Mouse (Mus musculus) megakaryocyte progenitor cell, adult 5-6 weeks (primary cell): ENCODE data around the gene Kif26b. TPM values are rescaled to one million over a fixed set of nuclear protein-coding genes. Genes with fewer than 3 reads are reported as not detected.

ENCODE experiments used
- ATAC-seq: replicated peaks from 2 replicates; pipeline ENCODE4 v1.8.0; 2016; ENCODE audit warnings: mild to moderate bottlenecking, moderate TSS enrichment, inconsistent platforms; ENCODE audit not compliant: poor library complexity
- total RNA-seq, 2 experiments: library from RNA; stranded (forward) in 1 of 2; stranded (reverse) in 1 of 2; fragments of 157-497, 149-512 nt in 1 of 2; fragments of 200-1000 nt in 1 of 2; gene quantifications; 2 replicates each; pipeline versions ENCODE4 v1.2.3 to v1.2.4; 2015 to 2017

Gene Kif26b
- total RNA-seq, 2 experiments from 2014 or later = 0.33 to 0.42 TPM

- no peak for ATAC-seq
Observed at GRCm38 (mm10) chr1:178655525-178655924, 126.6 kb downstream of the Kif26b start.

- no peak for ATAC-seq
Observed at GRCm38 (mm10) chr1:178661035-178661434, 132.1 kb downstream of the Kif26b start.

- ATAC-seq = no peak
Observed at GRCm38 (mm10) chr1:178661556-178661955, 132.6 kb downstream of the Kif26b start.

- no peak for ATAC-seq
Observed at GRCm38 (mm10) chr1:178663539-178663938, 134.6 kb downstream of the Kif26b start.

- ATAC-seq = peak; percentile 75
Observed at GRCm38 (mm10) chr1:178664271-178664969, 135.5 kb downstream of the Kif26b start.

- ATAC-seq = peak; percentile 74
Observed at GRCm38 (mm10) chr1:178666524-178666923, 137.6 kb downstream of the Kif26b start.

GRCm38 (mm10) chr1:178667808-178668207 is 138.9 kb downstream of the Kif26b start:
- no peak for ATAC-seq

GRCm38 (mm10) chr1:178668907-178669306 is 140.0 kb downstream of the Kif26b start:
- no peak for ATAC-seq

GRCm38 (mm10) chr1:178673051-178673450 is 144.1 kb downstream of the Kif26b start:
- ATAC-seq = no peak

- no peak for ATAC-seq
Observed at GRCm38 (mm10) chr1:178673506-178673905, 144.6 kb downstream of the Kif26b start.

GRCm38 (mm10) chr1:178675542-178676252 is 146.8 kb downstream of the Kif26b start:
- peak; percentile 75 for ATAC-seq

- no peak for ATAC-seq
Observed at GRCm38 (mm10) chr1:178677160-178677559, 148.2 kb downstream of the Kif26b start.

GRCm38 (mm10) chr1:178677630-178678221 is 148.8 kb downstream of the Kif26b start:
- peak; percentile 64 for ATAC-seq

GRCm38 (mm10) chr1:178683631-178684030 is 154.7 kb downstream of the Kif26b start:
- no peak for ATAC-seq

GRCm38 (mm10) chr1:178684991-178685680 is 156.2 kb downstream of the Kif26b start:
- peak; percentile 42 for ATAC-seq

GRCm38 (mm10) chr1:178686881-178687280 is 158.0 kb downstream of the Kif26b start:
- ATAC-seq = 0 out of 2 replicates have a peak, but pooled peaks have one; percentile 21

GRCm38 (mm10) chr1:178689512-178689911 is 160.6 kb downstream of the Kif26b start:
- peak; percentile 40; the same call in 1 of the 2 replicates for ATAC-seq

- ATAC-seq = no peak
Observed at GRCm38 (mm10) chr1:178691679-178692078, 162.8 kb downstream of the Kif26b start.

- ATAC-seq = no peak
Observed at GRCm38 (mm10) chr1:178700102-178700501, 171.2 kb downstream of the Kif26b start.

GRCm38 (mm10) chr1:178703496-178703895 is 174.6 kb downstream of the Kif26b start:
- no peak for ATAC-seq

GRCm38 (mm10) chr1:178707925-178708351 is 179.0 kb downstream of the Kif26b start:
- ATAC-seq = no peak
